Mouse (Mus musculus) brain, embryonic 18.5 days (tissue): ENCODE results near the gene Enpp1.

Source experiments
- DNase-seq: peaks from one replicate; pipeline ENCODE4 v3.0.0-alpha.2; 2012; ENCODE audit warnings: low read depth, low spot score

Enpp1 gene

DNA sequence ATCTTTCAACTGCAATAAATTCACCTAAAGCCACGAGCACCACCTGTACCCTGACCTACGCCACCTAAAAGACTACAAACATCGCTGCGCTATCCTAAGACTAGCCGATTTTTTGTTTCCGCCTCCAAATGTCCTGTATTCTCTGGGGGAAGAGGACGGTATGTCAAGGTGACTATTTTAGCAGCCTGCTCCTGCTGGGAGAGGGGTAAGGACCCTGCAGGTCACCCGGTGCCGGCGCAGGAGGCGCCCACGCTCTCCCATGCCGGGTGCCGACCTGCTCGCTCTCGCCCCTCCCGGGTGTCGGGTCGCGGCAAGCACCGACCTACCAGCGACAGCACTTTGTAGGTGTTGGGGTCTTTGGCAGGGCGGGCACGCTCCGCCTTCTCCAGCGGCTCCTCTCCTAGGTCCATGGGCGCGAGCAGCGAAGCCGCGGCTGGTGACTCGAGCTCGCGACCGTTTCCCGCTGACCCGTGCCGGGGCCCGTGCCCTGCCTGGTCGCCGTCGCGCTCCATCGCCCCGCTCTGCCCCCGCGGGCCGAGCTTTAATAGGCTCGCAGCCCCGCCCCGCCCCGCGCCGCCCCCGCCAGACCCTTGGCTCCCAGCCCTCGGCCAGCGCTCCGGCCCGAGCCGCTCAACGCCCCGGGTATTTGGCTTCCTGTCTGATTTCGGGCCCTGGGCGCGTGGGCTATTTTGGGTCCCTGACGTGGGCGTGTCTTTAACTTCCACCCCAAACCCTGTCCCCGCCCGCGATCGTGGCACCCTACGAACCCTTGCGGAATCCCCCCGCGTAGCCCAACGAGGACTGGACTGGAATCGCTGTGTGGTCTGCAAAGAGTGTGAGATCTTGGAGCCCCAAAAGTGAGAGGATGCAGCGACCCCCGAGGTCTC is at the start of gene Enpp1:
Enpp1 (minus strand) TSS at position 680 of the 887 bp plus-strand sequence.
- no peak for DNase-seq

DNA sequence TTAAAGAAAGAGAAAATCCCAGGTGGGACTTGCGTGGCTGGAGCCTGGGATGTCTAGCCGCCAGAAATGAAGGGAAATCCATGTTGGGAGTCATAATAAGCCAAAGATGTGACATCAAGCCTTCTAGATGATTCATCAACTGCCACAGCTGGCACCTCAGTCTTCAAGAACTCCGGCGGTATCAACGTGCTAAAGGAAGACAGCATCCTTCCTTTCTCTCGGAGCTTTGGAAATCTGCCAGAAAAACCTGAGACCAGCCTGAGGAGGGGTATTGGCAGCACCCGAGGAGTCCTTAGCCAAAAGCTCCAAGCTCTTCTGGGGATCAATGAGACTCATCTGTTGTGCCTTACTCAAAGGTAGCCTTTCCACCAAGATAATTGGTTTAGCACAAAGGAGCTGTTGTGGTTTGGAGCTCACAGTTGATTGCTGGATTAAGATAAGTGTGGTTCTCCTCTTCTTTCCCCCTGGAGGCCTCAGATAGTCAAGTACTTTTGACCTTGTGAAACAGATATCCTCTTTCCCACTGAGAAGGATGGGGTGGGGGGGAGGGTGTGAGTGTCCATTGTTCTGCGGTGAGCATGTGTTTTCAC is 46.5 kb upstream of the Enpp1 start:
- DNase-seq, result no peak

DNA sequence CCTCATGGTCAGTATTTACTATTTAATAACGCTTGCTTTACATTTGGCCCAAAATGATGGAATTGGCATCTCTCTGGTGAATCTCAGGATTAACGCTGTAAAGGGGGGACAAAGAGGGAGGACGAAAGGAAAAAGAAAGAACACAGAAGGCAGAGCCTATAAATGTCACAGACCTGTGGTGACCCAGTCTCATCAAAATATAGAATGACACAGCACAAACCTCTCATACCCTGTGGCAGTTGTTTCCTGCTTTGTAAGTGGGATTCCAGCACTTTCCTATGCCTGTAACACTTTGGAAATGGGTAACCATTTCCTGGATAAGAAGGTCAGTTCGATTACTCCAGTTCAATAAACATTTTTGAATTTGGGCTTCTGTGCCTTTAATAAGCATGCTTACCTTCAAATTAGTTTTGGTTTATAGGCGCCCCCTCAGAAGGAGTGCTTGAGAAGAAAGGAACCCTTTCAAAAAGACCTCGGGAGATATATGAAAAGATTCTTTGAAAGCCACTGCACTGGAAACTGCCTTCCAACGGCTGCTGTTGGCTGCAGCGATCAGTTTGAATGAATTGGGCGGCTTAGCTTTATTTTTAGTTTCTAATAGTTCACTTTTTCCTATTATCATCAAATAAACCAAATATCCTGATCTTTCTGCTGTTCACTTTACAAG is 43.0 kb upstream of the Enpp1 start:
- no peak for DNase-seq

DNA sequence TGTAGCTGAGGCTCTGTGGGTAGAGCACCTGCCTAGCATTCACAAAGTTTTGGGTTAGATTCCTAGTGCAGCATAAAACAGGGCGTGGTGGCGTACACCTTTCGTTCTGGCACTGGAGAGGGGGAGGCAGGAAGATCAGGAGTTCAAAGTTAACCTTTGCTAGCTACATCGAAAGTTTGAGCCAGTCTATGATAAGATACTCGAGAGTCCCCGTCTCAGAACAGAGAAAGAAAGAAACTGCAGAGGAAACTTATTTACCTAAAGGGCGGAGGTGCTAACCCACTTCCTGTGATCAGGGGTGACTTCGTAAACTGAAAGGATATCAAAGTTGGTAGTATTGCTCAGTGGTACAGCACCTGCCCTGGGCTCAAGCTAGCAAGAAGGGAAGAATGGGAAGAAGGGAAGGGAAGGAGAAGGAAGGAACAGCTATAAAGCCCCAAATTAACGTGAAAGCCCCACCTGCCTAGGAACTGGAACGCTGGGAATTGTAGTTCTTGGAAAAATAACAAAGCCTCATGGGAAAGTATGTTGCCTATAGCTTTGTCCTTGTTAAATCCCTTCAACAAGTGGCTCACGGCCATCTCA is 42.4 kb upstream of the Enpp1 start:
- DNase-seq, result no peak

DNA sequence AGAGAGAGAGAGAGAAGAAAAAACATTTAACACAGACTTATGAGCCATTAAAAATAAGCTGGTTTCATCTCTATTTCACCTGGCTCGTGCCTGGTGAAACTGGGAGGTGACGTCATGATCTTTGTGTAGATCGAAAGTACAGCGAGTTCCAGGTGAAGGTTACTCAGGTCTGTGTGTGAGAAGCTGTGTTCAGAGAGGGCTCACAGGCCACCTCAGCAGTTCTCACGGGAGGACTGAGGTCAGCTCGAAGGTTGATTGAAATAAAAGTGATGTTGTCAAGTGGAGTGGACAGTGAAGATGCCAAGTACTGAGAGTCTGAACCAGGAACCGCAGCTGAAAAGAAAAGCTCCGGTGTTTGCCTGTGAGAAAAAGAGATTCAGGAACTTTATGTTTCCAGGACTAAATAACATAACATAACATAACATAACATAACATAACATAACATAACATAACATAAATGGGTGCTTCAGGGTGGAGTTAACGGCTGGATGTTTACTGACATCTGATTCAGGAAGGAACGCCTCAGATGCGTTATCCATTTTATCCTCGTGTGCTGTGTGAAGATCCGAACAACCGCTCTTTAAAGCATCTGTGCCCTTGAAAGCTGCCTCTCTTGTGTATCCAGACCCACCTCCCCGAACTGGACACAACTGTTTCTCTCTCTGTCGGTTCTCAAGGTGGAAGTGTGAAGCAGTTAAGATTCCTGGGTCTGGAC is 41.7 kb upstream of the Enpp1 start:
- no peak for DNase-seq

DNA sequence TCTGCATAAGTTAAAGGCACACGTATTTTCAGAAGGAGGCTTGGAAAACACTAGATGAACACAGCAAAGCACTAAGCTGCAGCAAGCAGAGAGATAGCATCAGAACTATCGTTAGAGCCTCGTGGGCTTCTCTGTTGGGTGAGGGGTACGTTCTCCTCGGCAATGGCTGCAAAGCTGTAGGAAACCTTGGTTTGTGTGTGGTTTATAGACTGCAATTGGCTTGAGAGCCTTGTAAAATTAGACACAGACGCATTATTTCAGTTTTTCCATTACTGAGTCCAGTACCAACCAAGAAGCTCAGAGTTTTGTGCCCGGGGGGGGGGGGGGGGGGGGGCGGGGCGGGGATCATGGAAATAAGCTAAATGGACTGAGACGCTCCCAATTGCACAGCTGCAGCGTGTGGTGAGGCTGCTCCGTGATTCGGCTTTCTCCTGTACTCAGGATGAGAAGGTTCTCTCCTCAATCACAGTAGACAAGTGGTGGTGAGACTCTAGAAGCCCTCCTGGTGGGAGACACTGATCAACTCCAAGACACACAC is 31.1 kb upstream of the Enpp1 start:
- no peak for DNase-seq

DNA sequence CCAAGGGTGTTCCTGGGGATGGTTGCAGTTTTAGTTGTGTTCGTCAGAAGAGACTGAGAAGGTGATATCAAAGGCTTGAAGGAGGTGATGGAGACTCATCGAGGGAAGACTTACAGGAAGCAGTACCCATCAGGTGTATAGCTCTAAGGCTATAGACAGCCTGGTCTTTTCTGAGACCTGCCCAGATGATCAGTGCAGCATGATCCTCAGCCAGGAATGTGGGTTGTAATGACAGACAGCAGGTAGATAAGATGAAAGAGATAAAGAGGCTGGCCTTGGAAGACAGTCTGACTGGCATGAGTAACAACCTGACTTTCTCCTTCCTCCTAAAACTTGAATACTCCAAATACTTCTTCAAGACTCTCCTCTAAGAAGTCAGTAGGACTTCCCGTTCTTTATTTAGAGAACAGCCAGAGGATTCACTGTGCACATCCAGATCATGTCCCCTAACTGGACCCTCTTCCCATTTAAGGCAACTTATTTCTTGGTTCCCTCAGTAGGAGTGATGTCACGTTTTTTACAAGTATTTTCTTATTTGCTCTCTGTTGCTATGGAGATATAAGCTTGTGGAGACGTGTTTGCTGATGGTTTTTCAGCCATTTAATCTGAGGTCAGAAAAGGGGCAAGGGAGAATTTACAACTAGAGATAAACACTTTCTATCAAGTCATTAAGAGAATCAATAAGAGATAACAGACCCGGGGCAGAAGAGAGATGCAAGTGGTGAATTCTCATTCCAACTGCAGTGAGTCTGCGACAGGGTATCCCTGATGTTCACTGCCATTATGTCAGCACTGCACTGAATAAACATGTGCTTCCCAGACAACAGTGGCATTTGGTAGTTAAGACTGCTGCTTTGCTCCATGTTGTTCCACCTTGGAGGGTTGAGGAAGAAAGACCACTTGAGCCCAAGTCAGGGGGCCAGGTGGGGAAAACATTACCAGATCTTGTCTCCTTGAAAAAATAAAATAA is 29.6 kb upstream of the Enpp1 start:
- DNase-seq, result no peak

DNA sequence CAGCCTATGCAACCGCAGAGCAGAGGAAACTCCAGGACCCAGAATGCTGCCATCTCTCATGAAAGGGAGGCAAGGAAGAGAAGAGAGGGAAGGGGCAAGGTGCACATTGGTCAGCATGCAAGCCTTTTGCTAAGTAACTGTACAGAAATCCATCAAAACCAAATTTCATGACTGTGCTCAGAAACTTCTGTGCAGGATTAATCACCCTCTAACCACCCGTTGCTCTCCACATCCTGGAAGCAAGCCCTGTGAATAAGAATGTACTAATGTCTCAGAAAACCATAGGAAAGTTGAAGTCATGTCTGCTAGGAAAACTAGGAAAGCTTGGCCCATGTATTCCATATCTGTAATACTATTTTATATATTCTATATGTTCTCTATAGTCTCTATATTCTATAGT is 27.2 kb upstream of the Enpp1 start:
- no peak for DNase-seq

DNA sequence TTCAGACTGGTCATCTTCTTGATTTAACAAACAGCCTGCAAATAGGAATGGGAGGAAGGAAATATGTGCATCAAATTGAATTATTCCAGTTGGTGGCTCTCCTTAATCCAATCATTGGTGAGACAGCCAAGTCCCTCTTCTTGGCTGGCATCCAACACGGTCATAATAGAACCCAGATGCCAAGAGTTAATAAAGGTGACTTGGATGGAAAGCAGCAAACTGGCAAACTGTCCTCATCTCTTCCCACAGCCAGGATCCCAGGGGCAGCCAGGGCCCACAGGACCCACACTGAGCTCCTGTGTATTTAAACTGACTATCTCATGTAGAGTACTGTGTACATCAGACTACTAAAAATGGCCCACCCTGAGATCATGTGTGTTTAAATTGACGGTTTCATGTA is 26.5 kb upstream of the Enpp1 start:
- DNase-seq, result no peak

DNA sequence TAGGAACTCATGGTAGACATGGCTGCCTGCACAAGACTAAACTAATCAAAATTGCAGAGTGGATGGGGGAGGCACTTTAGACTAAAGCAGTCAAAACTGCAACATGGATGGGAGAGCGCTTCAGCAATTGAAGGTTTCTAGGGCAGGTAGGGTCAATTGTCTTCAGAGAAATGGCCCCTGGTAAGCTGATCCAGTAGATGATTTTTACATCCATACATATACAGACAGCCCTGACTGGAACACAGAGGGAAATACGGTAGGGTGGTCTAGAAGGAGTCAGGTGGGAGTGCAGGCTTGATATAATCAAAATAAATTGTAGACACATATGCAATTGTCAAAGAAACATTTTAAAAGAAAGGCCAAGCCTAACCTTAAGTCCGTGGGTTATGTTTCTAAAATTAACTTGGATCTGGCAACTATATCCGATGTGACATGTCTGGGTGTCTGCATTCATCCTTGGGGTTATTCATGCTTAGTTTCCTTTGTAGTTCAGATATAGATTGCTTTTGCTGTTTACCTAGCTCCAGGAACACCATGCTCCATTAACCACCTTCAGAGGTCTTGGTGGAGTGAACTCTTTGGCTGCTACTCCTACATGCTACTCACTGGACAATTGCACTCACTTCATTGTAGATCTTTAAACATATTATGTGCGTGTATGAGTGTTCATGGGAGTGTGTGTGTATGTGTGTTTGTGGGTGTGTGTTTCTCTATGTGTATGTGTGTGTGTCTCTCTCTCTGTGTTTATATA is 23.2 kb upstream of the Enpp1 start:
- DNase-seq, result no peak

DNA sequence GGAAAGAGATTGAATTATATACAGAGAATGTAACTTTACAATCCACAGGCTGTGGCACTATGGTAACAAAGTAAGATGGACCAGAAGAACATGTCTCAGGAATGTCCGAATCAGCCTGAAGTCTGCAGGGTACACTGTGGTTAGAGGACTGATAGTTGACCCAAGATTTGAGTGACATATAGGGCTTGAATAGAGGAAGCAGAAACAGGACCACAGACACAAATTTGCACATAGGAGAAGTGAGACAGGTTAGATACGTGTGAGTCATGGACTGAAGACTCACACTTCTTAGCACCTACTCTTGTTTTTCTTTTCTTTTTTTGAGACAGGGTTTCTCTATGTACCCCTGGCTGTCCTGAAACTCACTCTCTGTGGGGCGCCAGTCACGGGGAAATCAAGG is 15.5 kb upstream of the Enpp1 start:
- no peak for DNase-seq

DNA sequence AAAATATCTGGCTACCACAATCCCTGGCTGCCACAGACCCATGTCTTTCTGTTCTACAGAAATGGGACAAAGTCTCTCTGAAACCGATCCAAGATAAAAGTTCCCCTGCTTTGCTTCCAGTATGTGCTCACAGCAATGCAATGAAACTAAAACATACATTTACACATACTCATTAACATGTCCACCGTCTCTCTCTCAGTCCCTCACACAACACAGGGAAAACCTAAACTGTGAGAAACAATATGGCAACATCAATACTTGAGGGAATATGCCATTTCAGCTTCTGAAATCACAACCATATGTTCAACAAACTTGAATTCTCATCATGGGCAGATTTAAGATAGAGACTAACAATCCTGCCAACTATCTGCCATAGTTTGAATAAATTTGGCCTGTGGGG is 13.2 kb upstream of the Enpp1 start:
- no peak for DNase-seq

DNA sequence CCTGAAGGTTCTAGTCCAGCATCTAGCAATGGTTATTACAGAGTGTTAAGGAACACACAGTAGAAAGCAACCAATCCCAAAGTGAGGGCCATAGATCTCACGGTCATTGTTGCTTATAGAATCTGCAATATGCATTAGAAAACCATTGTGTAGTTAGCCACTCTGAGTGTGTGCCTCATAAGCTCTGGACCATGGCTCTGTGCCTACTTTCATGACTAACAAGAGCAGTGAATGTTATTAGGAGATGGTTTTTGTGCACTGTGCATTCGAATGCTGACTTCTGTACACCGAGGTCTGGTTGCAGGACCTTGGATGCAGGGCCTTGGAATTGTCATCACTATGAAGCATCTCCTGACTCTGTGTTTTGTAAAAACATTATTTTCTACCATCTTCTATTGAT is 9.9 kb upstream of the Enpp1 start:
- DNase-seq, result no peak

DNA sequence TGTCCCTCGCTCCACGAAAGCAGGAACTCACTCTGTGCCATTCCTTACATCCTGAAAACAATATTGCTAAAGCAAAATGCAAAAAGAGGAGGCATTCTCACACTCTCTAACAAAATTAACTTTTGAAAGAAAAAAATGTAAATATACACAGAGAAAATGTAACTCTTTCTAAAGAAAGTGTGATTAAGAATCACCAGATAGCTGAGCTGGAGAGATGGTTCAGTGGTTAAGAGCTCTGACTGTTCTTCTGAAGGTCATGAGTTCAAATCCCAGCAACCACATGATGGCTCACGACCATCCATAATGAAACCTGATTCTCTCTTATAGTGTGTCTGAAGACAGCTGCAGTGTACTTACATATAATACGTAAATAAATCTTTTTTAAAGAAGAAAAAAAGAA is 7.4 kb upstream of the Enpp1 start:
- no peak for DNase-seq

DNA sequence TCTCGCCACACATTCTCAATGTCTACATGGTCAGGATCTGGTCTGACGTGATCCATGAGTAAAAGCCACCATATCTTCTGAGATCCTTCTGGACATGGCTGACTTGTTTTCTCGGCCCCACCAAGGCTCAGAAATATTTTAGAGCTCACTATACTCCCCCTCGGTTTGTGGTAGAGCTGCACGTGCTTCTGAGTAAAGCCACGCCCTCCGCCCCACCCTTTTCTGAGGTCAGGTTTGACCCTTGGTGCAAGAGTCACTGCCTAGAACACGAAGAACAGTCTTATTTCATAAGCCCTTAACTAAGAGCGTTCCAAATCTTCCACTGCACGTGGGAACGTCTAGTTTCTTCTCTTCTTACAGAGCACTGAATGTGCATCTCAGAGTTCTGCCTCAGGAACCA is 6.8 kb upstream of the Enpp1 start:
- no peak for DNase-seq

DNA sequence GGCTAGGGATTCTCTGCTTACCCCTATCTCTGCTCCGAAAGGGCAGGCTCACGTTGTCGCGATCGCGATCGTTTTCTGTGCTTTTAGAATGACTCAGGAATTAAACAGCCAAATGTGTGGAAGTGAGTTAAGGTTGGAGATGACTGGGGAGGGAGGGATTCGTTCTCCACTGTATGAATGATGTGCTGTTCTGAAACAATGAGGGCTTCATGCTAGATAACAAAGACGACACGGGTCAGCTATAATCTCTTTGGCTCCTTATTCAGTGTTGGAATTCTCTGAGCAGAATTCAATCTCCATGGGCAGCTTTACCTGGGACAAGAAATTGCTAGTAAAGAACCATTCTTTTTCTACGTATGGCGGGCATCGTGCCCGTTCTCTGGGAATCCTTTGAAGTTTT is 6.1 kb upstream of the Enpp1 start:
- no peak for DNase-seq

DNA sequence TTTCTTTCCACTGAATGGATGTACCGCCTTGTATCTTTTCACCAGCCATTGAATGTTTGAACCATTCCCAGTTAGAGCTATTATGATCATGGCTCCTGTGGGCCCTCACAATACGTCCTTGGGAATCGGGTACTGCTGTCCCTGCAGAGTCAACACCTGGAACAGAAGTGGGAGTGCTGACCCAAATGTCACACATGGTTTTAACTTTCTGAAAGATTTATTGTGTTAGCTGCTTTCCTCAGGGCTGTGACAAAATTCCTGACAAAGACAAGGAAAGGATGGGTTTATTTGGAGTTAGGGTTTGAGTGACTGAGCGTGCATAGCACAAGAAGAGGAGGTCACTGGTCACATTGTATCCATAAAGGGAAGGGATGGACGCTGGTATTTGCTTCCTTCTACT is 4.3 kb upstream of the Enpp1 start:
- DNase-seq, result no peak

DNA sequence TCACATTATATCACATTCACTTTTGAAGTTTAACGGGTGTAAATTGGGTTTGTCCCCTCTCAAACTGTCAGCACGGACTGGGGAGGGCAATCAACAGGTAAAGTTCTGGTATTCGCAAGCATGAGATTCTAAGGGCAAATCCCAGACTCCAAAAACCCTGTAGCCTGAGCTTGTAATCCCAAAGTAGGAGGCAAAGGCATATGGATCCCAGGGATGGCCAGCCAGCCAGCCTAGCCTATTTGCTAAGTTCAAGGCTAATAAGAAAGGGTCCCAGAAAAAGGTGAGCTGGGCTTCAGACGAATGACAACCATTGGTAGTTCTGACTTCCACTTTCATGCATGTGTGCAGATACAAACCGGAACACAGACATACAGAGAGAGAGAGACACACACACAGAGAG is 942 bp upstream of the Enpp1 start:
- no peak for DNase-seq

DNA sequence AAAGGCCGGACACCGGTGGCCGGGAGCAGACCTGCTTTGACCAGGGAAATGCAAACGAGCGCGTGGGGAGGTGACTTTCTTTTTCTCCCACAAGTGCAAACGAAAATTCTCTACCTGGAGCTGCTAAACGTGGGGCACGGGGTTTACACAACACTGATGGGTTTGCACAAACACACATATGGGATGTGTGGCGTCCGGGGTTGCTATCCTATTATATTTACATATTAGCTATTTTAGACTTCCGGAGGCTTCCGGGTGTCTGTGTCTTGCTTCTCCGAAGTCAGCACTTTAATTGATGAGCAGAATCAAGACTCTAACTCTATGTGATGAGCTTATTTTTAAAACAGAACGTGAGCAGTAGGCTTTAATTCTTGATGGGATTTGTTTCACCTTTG is 405 bp upstream of the Enpp1 start:
- no peak for DNase-seq

DNA sequence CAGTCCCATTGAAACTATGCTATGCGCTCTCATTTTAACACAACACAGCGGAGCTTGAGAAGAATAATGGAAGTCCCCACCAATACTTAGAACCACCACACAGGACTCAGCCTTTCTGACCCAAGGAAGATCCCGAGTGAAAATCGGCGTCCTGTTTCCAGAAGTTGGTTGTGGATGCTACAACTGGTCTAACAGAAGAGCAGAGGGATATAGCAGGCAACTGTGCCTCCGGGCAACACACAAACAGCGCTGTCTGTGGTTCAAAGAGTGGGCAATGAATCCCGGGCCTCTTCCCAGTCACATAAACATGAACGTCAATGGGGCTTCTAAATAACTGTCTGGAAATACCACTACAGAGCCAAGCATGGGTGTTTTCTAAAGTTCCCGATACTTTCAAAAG is 888 bp downstream of the Enpp1 start:
- DNase-seq, result no peak
